Mouse (Mus musculus): ENCODE measurements around the gene Gm9508.
"Not testable (repeated sequence)": the region's sequence is repeated elsewhere in the genome, so short reads cannot be mapped to it uniquely, and the experiment has no call there.

DNA sequence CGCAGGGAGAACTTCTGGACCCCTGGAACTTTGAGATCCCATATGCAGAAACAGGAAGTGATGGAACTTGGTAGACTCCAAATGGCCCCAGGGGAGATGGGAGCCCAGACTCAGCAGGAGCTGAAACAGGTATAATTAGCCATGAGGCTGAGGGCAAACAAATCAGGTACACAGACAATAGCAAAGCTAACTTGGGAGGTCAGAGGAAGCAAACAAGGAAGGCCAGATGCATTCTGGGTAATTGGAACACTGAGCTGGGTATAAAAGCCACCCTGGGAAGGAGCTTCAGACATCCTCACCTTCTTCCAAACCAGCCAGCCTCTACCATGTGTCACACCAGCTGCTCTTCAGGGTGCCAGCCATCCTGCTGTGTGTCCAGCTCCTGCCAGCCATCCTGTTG, 23.3 kb upstream of the Gm9508 start, which contains the start of gene Krtap12-1:
- TF ChIP-seq CTCF, EP300 (IDR thresholded peaks at IDR 0.05; ENCODE audit: low read depth): not testable (repeated sequence)

Measured in liver, postnatal 0 days (tissue).